Mouse (Mus musculus) lung, postnatal 0 days (tissue): Measurements from ENCODE around the gene Zfp36l1.

ENCODE experiments used
- CTCF ChIP-seq: IDR thresholded peaks from 2 replicates; pipeline ENCODE4 v1.5.1; 2016; ENCODE audit warnings: antibody characterized with exemption, mild to moderate bottlenecking
- EP300 ChIP-seq: IDR thresholded peaks from 2 replicates; pipeline ENCODE4 v1.6.1; 2016; ENCODE audit warnings: antibody characterized with exemption, mild to moderate bottlenecking, control low read depth

DNA sequence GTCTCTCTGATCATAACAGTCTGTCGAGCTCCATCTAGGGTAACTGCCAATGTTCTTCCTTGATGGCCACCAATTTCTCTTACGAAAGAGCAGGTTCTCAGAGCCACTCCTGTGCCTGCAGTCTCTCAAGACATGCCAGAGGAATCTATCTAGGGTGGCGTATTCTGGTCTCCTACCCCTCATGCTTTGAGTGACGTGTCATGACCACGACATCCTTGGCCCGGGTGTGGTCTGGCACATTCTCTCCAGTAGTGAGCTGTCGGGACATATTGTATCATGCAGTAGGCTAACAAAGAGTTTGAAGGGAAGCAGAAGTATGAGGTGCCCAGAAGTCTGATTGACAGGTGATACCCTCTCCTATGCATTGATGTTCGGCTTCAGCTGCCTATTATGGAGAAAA lies 28.2 kb upstream of the Zfp36l1 start:
- TF ChIP-seq CTCF (no peak), EP300 (no peak)
